Mouse (Mus musculus) brain, embryonic 14.5 days (tissue): Measurements from ENCODE around the gene Sergef.

ENCODE experiments used
- CTCF ChIP-seq: fragments of 200-500 bp; IDR thresholded peaks from 2 replicates; pipeline ENCODE4 v1.5.1; 2012; ENCODE audit warnings: inconsistent platforms, mild to moderate bottlenecking, moderate library complexity, borderline replicate concordance; ENCODE audit not compliant: insufficient read depth, insufficient read length; ENCODE audit errors: extremely low read depth
- POLR2A ChIP-seq: fragments of 200-500 bp; IDR thresholded peaks from 2 replicates; pipeline ENCODE4 v1.6.1; 2012; ENCODE audit warnings: mild to moderate bottlenecking, inconsistent platforms, borderline replicate concordance; ENCODE audit not compliant: poor library complexity, insufficient read depth, insufficient read length, severe bottlenecking; ENCODE audit errors: extremely low read depth

- no peak for TF ChIP-seq POLR2A
- no peak for TF ChIP-seq CTCF
These were observed 122.4 kb downstream of the Sergef start for GRCm38 (mm10) chr7:46517158-46517557.
